Mouse (Mus musculus) B cell, adult 2 months (primary cell): ENCODE data around the gene Phyhipl.

Experiments
- DNase-seq, 2 experiments: peaks; one replicate each; pipeline ENCODE4 v3.0.0; 2022

Gene Phyhipl

GRCm38 (mm10) chr10:70631142-70631541 lies 24.6 kb downstream of the Phyhipl start:
- DNase-seq: no peak

- DNase-seq: no peak
Observed at GRCm38 (mm10) chr10:70623461-70623860, 32.3 kb downstream of the Phyhipl start.

GRCm38 (mm10) chr10:70616377-70616776 lies 39.4 kb downstream of the Phyhipl start:
- DNase-seq: no peak

- no peak for DNase-seq
Observed at GRCm38 (mm10) chr10:70611633-70612032, 44.1 kb downstream of the Phyhipl start.

- DNase-seq: no peak
Observed at GRCm38 (mm10) chr10:70599925-70600305, 55.9 kb downstream of the Phyhipl start.

- no peak for DNase-seq
Observed at GRCm38 (mm10) chr10:70599126-70599924, 56.4 kb downstream of the Phyhipl start.

GRCm38 (mm10) chr10:70598516-70599125 lies 57.1 kb downstream of the Phyhipl start:
- no peak for DNase-seq

- no peak for DNase-seq
Observed at GRCm38 (mm10) chr10:70598081-70598515, 57.7 kb downstream of the Phyhipl start.

GRCm38 (mm10) chr10:70594007-70594406 lies 61.8 kb downstream of the Phyhipl start:
- no peak for DNase-seq

GRCm38 (mm10) chr10:70586876-70587405 lies 68.8 kb downstream of the Phyhipl start:
- DNase-seq: no peak

- DNase-seq: no peak
Observed at GRCm38 (mm10) chr10:70584171-70584570, 71.6 kb downstream of the Phyhipl start.

- DNase-seq: no peak
Observed at GRCm38 (mm10) chr10:70581556-70582211, 74.1 kb downstream of the Phyhipl start.

- no peak for DNase-seq
Observed at GRCm38 (mm10) chr10:70563636-70564035, 92.1 kb downstream of the Phyhipl start.

GRCm38 (mm10) chr10:70552531-70552930 lies 103.2 kb downstream of the Phyhipl start:
- DNase-seq: no peak

- DNase-seq: no peak
Observed at GRCm38 (mm10) chr10:70542857-70543256, 112.9 kb downstream of the Phyhipl start.

- no peak for DNase-seq
Observed at GRCm38 (mm10) chr10:70540456-70541195, 115.1 kb downstream of the Phyhipl start.

GRCm38 (mm10) chr10:70539251-70539650 lies 116.5 kb downstream of the Phyhipl start:
- DNase-seq: no peak

GRCm38 (mm10) chr10:70537694-70538093 lies 118.1 kb downstream of the Phyhipl start:
- DNase-seq: no peak

GRCm38 (mm10) chr10:70535401-70535800 lies 120.4 kb downstream of the Phyhipl start:
- no peak for DNase-seq

GRCm38 (mm10) chr10:70534571-70534970 lies 121.2 kb downstream of the Phyhipl start:
- no peak for DNase-seq

GRCm38 (mm10) chr10:70533986-70534385 lies 121.8 kb downstream of the Phyhipl start:
- DNase-seq: no peak

- no peak for DNase-seq
Observed at GRCm38 (mm10) chr10:70533301-70533781, 122.4 kb downstream of the Phyhipl start.

- no peak for DNase-seq
Observed at GRCm38 (mm10) chr10:70532249-70532648, 123.5 kb downstream of the Phyhipl start.
